Mouse (Mus musculus) cerebellum, adult 2 months (tissue): ENCODE results near the gene Slc1a2. TPM values are rescaled to one million over a fixed set of nuclear protein-coding genes. Genes with fewer than 3 reads are reported as not detected.

Source experiments
- DNase-seq, 2 experiments: peaks; one replicate each; pipeline ENCODE4 v3.0.0; 2021
- H3K27ac ChIP-seq: fragments of 200-500 bp; 2 replicates; pipeline ENCODE4 v1.5.1; 2012; ENCODE audit warnings: low read length, control low read depth, inconsistent platforms; ENCODE audit not compliant: insufficient read depth
- H3K27me3 ChIP-seq: fragments of 200-500 bp; 2 replicates; pipeline ENCODE4 v1.6.1; 2012; ENCODE audit warnings: inconsistent platforms, mild to moderate bottlenecking, low read length, moderate library complexity; ENCODE audit not compliant: control insufficient read depth, insufficient read depth
- H3K4me1 ChIP-seq: fragments of 200-500 bp; 2 replicates; pipeline ENCODE4 v1.6.1; 2011; ENCODE audit warnings: low read length; ENCODE audit not compliant: control insufficient read depth, insufficient read depth
- H3K4me3 ChIP-seq: fragments of 200-500 bp; replicated peaks from 2 replicates; pipeline ENCODE3; 2011; ENCODE audit warnings: mild to moderate bottlenecking, low read depth, low read length, control low read depth; ENCODE audit not compliant: insufficient read depth
- CTCF ChIP-seq: fragments of 200-500 bp; IDR thresholded peaks from 2 replicates; pipeline ENCODE4 v1.5.1; 2011; ENCODE audit warnings: low read depth, mild to moderate bottlenecking, control low read depth, low read length, moderate library complexity, borderline replicate concordance; ENCODE audit not compliant: insufficient read depth
- POLR2A ChIP-seq: fragments of 200-500 bp; IDR thresholded peaks from 2 replicates; pipeline ENCODE4 v1.6.1; 2011; ENCODE audit warnings: low read length, control low read depth, borderline replicate concordance; ENCODE audit not compliant: insufficient read depth
- WGBS: fragments of 180-500 bp; shearing (Covaris S2); methylation state at CpG from one replicate; pipeline ENCODE4 v1.1.7; 2018; 5-methylcytosine and 5-hydroxymethylcytosine counted together
- polyA plus RNA-seq: library from polyadenylated mRNA; depleted of rRNA; stranded (reverse); fragments of >200 nt; gene quantifications from 2 replicates; pipeline ENCODE4 v1.2.3, GENCODE M21; 2012

Gene Slc1a2
- polyA plus RNA-seq, 1 experiment: 219 TPM

GRCm38 (mm10) chr2:102721859-102722258 lies 63.4 kb downstream of the Slc1a2 start:
- TF ChIP-seq POLR2A: no peak
- no peak for TF ChIP-seq CTCF
- no peak overlapping the region for H3K4me3 ChIP-seq
- no peak for DNase-seq
- H3K27me3 ChIP-seq: no peaks in the 10 kb centered on the region
- H3K27ac ChIP-seq: no peak overlapping the region
- H3K4me1 ChIP-seq: no peaks in the 10 kb centered on the region
- 50% methylated on average over 2 of the region's 2 CpGs for WGBS

- Histone ChIP-seq H3K27me3 (no peaks in the 10 kb centered on the region), H3K4me3 (no peak overlapping the region), H3K4me1 (no peaks in the 10 kb centered on the region), H3K27ac (no peak overlapping the region)
- TF ChIP-seq POLR2A: no peak
- TF ChIP-seq CTCF: no peak
- no peak for DNase-seq
- 79% methylated on average over 3 of the region's 3 CpGs for WGBS
Measured at GRCm38 (mm10) chr2:102725054-102725453, 66.6 kb downstream of the Slc1a2 start.

- Histone ChIP-seq H3K27ac (no peak overlapping the region), H3K4me1 (no peaks in the 10 kb centered on the region), H3K27me3 (no peaks in the 10 kb centered on the region), H3K4me3 (no peak overlapping the region)
- 70% methylated on average over 5 of the region's 5 CpGs for WGBS
- no peak for DNase-seq
- no peak for TF ChIP-seq CTCF
- TF ChIP-seq POLR2A: no peak
Measured at GRCm38 (mm10) chr2:102730386-102730785, 71.9 kb downstream of the Slc1a2 start.

GRCm38 (mm10) chr2:102730788-102731187 lies 72.3 kb downstream of the Slc1a2 start:
- WGBS: 78% methylated on average over 8 of the region's 8 CpGs

GRCm38 (mm10) chr2:102733128-102733527 lies 74.7 kb downstream of the Slc1a2 start:
- H3K27me3 ChIP-seq: no peaks in the 10 kb centered on the region
- H3K4me1 ChIP-seq: no peaks in the 10 kb centered on the region
- TF ChIP-seq POLR2A: no peak
- TF ChIP-seq CTCF: no peak
- DNase-seq: no peak
- H3K4me3 ChIP-seq: no peak overlapping the region
- WGBS: 94% methylated on average over 4 of the region's 4 CpGs
- no peak overlapping the region for H3K27ac ChIP-seq

More at GRCm38 (mm10) chr2:102730788-102731187, 72.3 kb downstream of the Slc1a2 start:
- no peak for DNase-seq
- Histone ChIP-seq H3K27ac (no peak overlapping the region), H3K4me3 (no peak overlapping the region), H3K27me3 (no peaks in the 10 kb centered on the region), H3K4me1 (no peaks in the 10 kb centered on the region)
- TF ChIP-seq POLR2A (no peak), CTCF (no peak)

GRCm38 (mm10) chr2:102734055-102734454 lies 75.6 kb downstream of the Slc1a2 start:
- no peak for DNase-seq
- H3K27ac ChIP-seq: no peak overlapping the region
- H3K4me3 ChIP-seq: no peak overlapping the region
- H3K4me1 ChIP-seq: no peaks in the 10 kb centered on the region
- H3K27me3 ChIP-seq: no peaks in the 10 kb centered on the region
- TF ChIP-seq POLR2A (no peak), CTCF (no peak)
- 82% methylated on average over 3 of the region's 3 CpGs for WGBS

GRCm38 (mm10) chr2:102735031-102735430 lies 76.6 kb downstream of the Slc1a2 start:
- Histone ChIP-seq H3K4me3 (no peak overlapping the region), H3K27me3 (no peaks in the 10 kb centered on the region), H3K4me1 (no peaks in the 10 kb centered on the region), H3K27ac (no peak overlapping the region)
- no peak for TF ChIP-seq CTCF
- no peak for TF ChIP-seq POLR2A
- peak in 1 of 2 experiments; percentile 10 for DNase-seq
- WGBS: 13% methylated on average over 2 of the region's 2 CpGs

GRCm38 (mm10) chr2:102735811-102736210 lies 77.4 kb downstream of the Slc1a2 start:
- WGBS: 77% methylated on average over 9 of the region's 9 CpGs

More at GRCm38 (mm10) chr2:102735811-102736210, 77.4 kb downstream of the Slc1a2 start:
- peak; percentile 33 to 56 for DNase-seq
- Histone ChIP-seq H3K4me3 (no peak overlapping the region), H3K27ac (no peak overlapping the region), H3K27me3 (no peaks in the 10 kb centered on the region), H3K4me1 (no peaks in the 10 kb centered on the region)
- no peak for TF ChIP-seq POLR2A
- TF ChIP-seq CTCF: no peak
